Mouse (Mus musculus) spleen, adult 2 months (tissue): ENCODE results near the gene Fam198a. TPM values are rescaled to one million over a fixed set of nuclear protein-coding genes. Genes with fewer than 3 reads are reported as not detected.
"Not testable (repeated sequence)": the region's sequence is repeated elsewhere in the genome, so short reads cannot be mapped to it uniquely, and the experiment has no call there.

Source experiments
- DNase-seq, 2 experiments: peaks; one replicate each; pipeline versions ENCODE4 v3.0.0 to v3.0.0-alpha.2; 2012 to 2021; ENCODE audit warnings: low spot score in 2 of 2, low read depth in 1 of 2
- H3K27ac ChIP-seq: fragments of 200-500 bp; 2 replicates; pipeline ENCODE4 v1.5.1; 2012; ENCODE audit warnings: low read length, inconsistent platforms; ENCODE audit not compliant: insufficient read depth
- H3K27me3 ChIP-seq: fragments of 200-500 bp; 2 replicates; pipeline ENCODE4 v1.6.1; 2012; ENCODE audit warnings: mild to moderate bottlenecking, moderate library complexity, low read length, inconsistent platforms; ENCODE audit not compliant: control insufficient read depth, insufficient read depth
- H3K36me3 ChIP-seq: fragments of 200-500 bp; 2 replicates; pipeline ENCODE4 v1.6.1; 2012; ENCODE audit warnings: mild to moderate bottlenecking, low read length, inconsistent platforms; ENCODE audit not compliant: control insufficient read depth, insufficient read depth
- H3K4me1 ChIP-seq: fragments of 200-500 bp; 2 replicates; pipeline ENCODE4 v1.6.1; 2011; ENCODE audit warnings: inconsistent platforms; ENCODE audit not compliant: control insufficient read depth, insufficient read depth, insufficient read length
- H3K4me3 ChIP-seq: fragments of 200-500 bp; 2 replicates; pipeline ENCODE4 v1.5.1; 2011; ENCODE audit warnings: mild to moderate bottlenecking, inconsistent platforms; ENCODE audit not compliant: insufficient read depth, insufficient read length; ENCODE audit errors: extremely low read depth
- CTCF ChIP-seq: fragments of 200-500 bp; IDR thresholded peaks from 2 replicates; pipeline ENCODE4 v1.5.1; 2011; ENCODE audit warnings: mild to moderate bottlenecking, inconsistent platforms; ENCODE audit not compliant: insufficient read depth, insufficient read length, insufficient replicate concordance; ENCODE audit errors: extremely low read depth
- POLR2A ChIP-seq: fragments of 200-500 bp; IDR thresholded peaks from 2 replicates; pipeline ENCODE4 v1.6.1; 2011; ENCODE audit warnings: low read depth, low read length, inconsistent platforms
- WGBS: fragments of 180-500 bp; shearing (Covaris S2); methylation state at CpG from one replicate; pipeline ENCODE4 v1.1.7; 2018; 5-methylcytosine and 5-hydroxymethylcytosine counted together
- polyA plus RNA-seq: library from polyadenylated mRNA; depleted of rRNA; stranded (reverse); fragments of >200 nt; gene quantifications from 2 replicates; pipeline ENCODE4 v1.2.3, GENCODE M21; 2012

Gene Fam198a
- polyA plus RNA-seq, 1 experiment = 0.28 TPM

GRCm38 (mm10) chr9:122020321-122020720, 69.5 kb downstream of the Fam198a start:
- H3K4me1 ChIP-seq = no peaks in the 10 kb centered on the region
- TF ChIP-seq POLR2A = no peak
- WGBS = 81% methylated on average over 4 of the region's 4 CpGs
- H3K27ac ChIP-seq = no peak overlapping the region
- H3K4me3 ChIP-seq = no peak overlapping the region
- no peaks in the 10 kb centered on the region for H3K27me3 ChIP-seq
- no peak for DNase-seq
- H3K36me3 ChIP-seq = no peaks in the 10 kb centered on the region

GRCm38 (mm10) chr9:122021171-122021570, 70.4 kb downstream of the Fam198a start:
- 89% methylated on average over 4 of the region's 4 CpGs for WGBS
- not testable (repeated sequence) for H3K36me3 ChIP-seq, H3K4me1 ChIP-seq, H3K4me3 ChIP-seq, H3K27me3 ChIP-seq, H3K27ac ChIP-seq, DNase-seq

- no peaks in the 10 kb centered on the region for H3K27me3 ChIP-seq
- no peaks in the 10 kb centered on the region for H3K36me3 ChIP-seq
- no peaks in the 10 kb centered on the region for H3K4me1 ChIP-seq
- WGBS = 85% methylated on average over 5 of the region's 5 CpGs
- DNase-seq = no peak
- H3K4me3 ChIP-seq = no peak overlapping the region
- no peak overlapping the region for H3K27ac ChIP-seq
- TF ChIP-seq CTCF = no peak
- no peak for TF ChIP-seq POLR2A
Observed at GRCm38 (mm10) chr9:122021581-122021980, 70.8 kb downstream of the Fam198a start.

- no peak for TF ChIP-seq POLR2A
- no peak for TF ChIP-seq CTCF
- no peak for DNase-seq
Observed at GRCm38 (mm10) chr9:122022776-122023175, 72.0 kb downstream of the Fam198a start.

GRCm38 (mm10) chr9:122023873-122024272, 73.1 kb downstream of the Fam198a start:
- no peaks in the 10 kb centered on the region for H3K27me3 ChIP-seq
- peak overlapping the region; percentile 62; the same call in 1 of the 2 replicates for H3K27ac ChIP-seq
- TF ChIP-seq POLR2A = no peak
- no peak for TF ChIP-seq CTCF
- no peaks in the 10 kb centered on the region for H3K4me1 ChIP-seq
- no peak overlapping the region for H3K4me3 ChIP-seq
- no peaks in the 10 kb centered on the region for H3K36me3 ChIP-seq
- DNase-seq = no peak
- 91% methylated on average over 5 of the region's 5 CpGs for WGBS

More at GRCm38 (mm10) chr9:122022776-122023175, 72.0 kb downstream of the Fam198a start:
- 60% methylated on average over 9 of the region's 9 CpGs for WGBS
- no peak overlapping the region; the same call in 1 of the 2 replicates for H3K27ac ChIP-seq
- H3K27me3 ChIP-seq = no peaks in the 10 kb centered on the region
- H3K4me3 ChIP-seq = no peak overlapping the region
- H3K36me3 ChIP-seq = no peaks in the 10 kb centered on the region
- H3K4me1 ChIP-seq = no peaks in the 10 kb centered on the region

GRCm38 (mm10) chr9:122024419-122024818, 73.6 kb downstream of the Fam198a start:
- DNase-seq = no peak
- WGBS = 90% methylated on average over 6 of the region's 6 CpGs

GRCm38 (mm10) chr9:122025855-122026590, 75.2 kb downstream of the Fam198a start:
- Histone ChIP-seq H3K4me1 (no peaks in the 10 kb centered on the region), H3K27me3 (no peaks in the 10 kb centered on the region), H3K36me3 (no peaks in the 10 kb centered on the region), H3K27ac (no peak overlapping the region), H3K4me3 (no peak overlapping the region)
- DNase-seq = no peak
- TF ChIP-seq CTCF (no peak), POLR2A (no peak)
- WGBS = 68% methylated on average over 7 of the region's 7 CpGs

More at GRCm38 (mm10) chr9:122024419-122024818, 73.6 kb downstream of the Fam198a start:
- no peaks in the 10 kb centered on the region for H3K4me1 ChIP-seq
- no peak overlapping the region for H3K27ac ChIP-seq
- H3K27me3 ChIP-seq = no peaks in the 10 kb centered on the region
- H3K4me3 ChIP-seq = no peak overlapping the region
- H3K36me3 ChIP-seq = no peaks in the 10 kb centered on the region
- TF ChIP-seq POLR2A (no peak), CTCF (no peak)
